Mouse (Mus musculus): ENCODE data around the gene Hnrnpll.

GRCm38 (mm10) chr17:80022090-80022489 is 40.0 kb downstream of the Hnrnpll start:
- TF ChIP-seq POLR2A (IDR thresholded peaks at IDR 0.05; ENCODE audit: insufficient read depth, low read depth, low read length) (no peak), CTCF (IDR thresholded peaks at IDR 0.05) (no peak), EP300 (IDR thresholded peaks at IDR 0.05; ENCODE audit: insufficient read depth, low read depth, low read length) (no peak)
